Mouse (Mus musculus) embryo, embryonic 10.5 days (tissue): ENCODE results near the gene Nudcd3.

Experiments
- DNase-seq: peaks from one replicate; pipeline ENCODE4 v3.0.0-alpha.2; 2015; ENCODE audit warnings: low spot score

The Nudcd3 gene

DNA sequence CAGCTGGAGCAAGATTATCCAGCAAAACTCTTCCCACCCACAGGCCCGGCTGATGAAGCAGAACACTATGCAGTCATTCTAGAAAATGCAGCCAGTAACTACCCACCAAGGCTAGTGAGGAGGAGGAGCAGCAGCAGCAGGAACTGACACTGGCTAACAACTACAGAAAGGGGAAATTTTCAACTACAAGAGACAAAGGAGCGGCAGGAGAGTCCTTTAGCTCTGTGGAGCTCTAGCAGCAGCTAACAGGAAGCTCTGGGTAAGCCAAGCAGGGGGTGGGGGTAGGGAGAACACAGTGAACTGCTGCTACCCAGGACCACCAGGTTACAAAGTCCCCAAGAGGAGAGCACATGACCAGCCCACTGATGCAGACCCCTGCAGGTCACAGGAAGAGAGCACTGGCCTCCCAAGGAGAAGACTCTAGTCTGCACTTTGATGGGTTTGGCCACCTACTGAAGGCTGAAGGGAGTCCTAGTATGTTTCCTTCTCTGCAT is 21.5 kb downstream of the Nudcd3 start:
- DNase-seq: peak; percentile 33

DNA sequence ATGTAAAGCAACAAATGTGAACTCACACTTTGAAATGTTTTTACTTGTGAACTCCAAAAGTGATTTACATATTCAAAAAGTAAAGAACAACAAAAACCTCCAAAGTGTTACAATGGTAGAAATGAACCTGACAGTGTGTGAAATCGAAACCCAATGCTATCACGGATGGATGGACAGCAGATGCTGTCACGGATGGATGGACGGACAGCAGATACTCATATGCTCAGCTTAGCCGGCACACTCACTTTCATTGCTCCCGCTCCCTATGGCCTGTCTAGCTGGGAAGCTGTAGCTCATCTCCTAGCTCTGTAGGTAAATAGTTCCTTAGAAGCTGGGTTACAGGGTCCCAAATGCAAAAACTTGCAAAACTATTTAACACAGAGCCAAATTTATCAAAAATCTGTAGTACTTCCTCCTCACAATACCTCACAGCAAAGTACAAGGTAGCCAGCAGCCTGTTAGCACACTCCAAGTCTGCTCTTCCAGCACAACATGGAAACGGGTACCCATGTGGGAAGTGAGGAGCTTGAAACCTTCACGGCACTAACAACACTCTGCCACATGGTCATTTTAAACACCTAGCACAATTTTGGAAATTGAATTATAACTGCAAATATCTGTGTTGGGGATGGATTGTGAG is 22.3 kb downstream of the Nudcd3 start:
- no peak for DNase-seq

- no peak for DNase-seq
Observed at GRCm38 (mm10) chr11:6175506-6175905, 24.7 kb downstream of the Nudcd3 start.

- DNase-seq: no peak
Observed at GRCm38 (mm10) chr11:6174719-6175118, 25.5 kb downstream of the Nudcd3 start.

GRCm38 (mm10) chr11:6169041-6169663 is 31.1 kb downstream of the Nudcd3 start:
- no peak for DNase-seq

DNA sequence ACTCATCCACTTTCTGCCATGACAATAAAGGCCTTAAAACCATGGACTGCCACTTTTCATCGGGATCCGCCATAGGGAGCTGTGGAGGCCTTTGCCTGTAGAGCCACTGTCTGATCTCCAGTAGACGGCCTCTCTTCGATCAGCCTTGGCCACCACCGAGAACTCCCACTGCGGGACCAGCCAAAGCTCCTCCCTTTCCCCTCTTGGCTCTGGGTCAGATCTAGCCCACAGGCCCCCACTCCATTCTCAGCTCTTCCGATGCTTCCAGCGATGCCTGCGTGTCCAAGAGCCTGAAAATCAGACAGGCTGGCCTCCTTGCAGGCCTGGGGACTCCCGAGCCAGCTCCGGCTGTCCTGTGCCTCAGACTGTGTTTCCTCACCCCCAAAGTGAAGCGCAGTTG is 33.9 kb downstream of the Nudcd3 start:
- no peak for DNase-seq

- DNase-seq: no peak
Observed at GRCm38 (mm10) chr11:6165391-6166081, 34.7 kb downstream of the Nudcd3 start.

DNA sequence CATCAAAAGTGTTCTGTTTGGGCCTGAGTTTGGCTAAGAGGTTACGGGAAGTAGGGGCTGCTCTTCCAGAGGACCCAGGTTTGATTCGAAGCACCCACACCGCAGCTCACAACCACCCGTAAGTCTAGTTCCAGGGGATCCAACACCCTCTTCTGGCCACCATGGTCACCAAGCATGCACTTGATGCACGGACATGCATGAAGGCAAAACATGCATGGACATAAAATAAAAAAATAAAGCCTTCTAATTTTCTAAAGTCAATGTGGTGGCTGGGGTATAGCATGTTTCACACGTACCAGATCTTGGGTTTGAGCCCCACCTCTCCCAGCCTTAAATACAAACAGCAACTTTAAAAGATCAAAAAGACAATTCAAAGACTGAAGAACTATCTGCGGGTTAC is 35.4 kb downstream of the Nudcd3 start:
- DNase-seq: no peak

DNA sequence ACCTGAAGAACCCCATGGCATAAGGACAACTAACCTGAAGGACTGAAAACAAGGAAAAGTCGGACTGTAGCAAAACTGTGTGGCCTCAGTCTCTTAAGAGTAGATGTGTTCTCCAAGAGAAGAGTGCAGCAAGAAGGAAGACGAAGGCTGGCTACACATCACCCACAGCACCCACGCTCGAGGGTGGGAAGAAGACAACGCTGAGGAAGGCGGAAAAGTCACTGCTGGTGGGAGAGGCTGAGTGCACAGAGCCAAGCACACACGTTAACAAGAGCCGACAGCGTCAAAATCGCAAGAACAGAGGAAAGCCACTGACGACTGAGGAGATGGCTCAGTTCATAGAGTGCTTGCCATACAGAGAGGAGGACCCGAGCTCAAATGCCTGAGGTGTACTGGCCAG is 36.5 kb downstream of the Nudcd3 start:
- DNase-seq: no peak

GRCm38 (mm10) chr11:6163062-6163461 is 37.2 kb downstream of the Nudcd3 start:
- no peak for DNase-seq

- no peak for DNase-seq
Observed at GRCm38 (mm10) chr11:6161549-6161948, 38.7 kb downstream of the Nudcd3 start.

- DNase-seq: no peak
Observed at GRCm38 (mm10) chr11:6160663-6161271, 39.4 kb downstream of the Nudcd3 start.

DNA sequence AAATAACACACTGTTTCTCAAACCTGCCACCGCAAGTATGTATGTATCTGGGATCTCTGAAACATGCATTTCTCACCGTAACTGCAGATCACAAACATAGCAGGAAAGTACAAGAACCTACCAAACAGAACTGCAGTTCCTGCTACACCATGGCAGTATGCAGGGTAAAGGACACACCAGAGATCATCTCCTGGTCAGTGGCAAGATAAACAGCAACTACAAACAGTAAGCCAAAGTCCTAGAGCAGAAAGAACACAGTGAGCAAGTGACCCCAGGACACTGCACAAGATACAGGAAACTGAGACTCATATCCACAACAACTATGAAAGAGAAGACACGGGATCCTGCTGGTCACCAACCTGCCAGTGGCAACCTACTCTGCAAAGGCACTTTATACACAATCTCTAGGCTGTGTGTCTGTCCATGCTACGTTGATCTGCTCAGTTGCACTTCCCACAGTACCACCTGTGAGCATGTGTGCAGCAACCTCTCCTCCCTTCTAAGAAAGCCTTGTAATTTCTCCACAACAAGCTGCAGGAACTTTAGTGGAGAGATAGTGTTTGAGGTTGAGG is 40.4 kb downstream of the Nudcd3 start:
- no peak for DNase-seq

GRCm38 (mm10) chr11:6158515-6158914 is 41.7 kb downstream of the Nudcd3 start:
- DNase-seq: no peak

DNA sequence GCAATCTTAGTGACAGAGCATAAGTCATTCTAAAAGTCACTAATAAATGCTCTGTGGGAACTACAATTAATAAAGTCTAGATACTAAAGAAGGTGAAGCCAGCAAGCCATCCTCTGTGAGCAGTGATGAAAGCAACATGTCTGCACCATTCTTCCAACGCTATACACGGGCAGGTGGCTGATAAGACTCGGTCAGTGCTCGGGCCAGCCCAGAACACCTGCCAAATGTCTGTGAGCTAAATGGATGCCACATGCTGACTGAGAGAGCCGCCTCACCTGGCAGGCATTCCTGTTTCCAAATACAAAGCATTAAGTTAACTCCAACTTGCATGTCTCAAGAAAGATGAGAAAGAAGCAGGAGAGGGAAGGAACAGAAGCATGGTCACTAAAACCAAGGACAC is 43.1 kb downstream of the Nudcd3 start:
- no peak for DNase-seq

DNA sequence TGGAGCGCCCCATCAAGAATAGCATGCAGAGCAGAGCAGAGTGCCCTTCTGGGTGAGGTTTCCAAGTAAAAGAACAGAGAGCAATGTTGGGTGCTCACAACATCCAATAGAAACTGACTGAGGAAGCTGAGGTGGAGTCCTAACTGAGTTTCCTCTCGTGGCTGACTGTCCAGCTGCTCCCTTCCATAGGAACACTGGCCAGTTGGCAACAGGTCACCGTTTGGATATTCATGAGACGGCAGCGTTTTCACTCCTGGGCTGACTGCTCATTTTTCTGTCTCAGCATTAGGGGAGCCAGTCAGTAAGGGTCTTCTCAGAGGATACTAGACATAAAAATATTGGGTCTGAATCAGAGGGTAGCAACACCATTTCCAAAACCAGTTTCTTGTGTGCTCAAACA is 43.6 kb downstream of the Nudcd3 start:
- no peak for DNase-seq

DNA sequence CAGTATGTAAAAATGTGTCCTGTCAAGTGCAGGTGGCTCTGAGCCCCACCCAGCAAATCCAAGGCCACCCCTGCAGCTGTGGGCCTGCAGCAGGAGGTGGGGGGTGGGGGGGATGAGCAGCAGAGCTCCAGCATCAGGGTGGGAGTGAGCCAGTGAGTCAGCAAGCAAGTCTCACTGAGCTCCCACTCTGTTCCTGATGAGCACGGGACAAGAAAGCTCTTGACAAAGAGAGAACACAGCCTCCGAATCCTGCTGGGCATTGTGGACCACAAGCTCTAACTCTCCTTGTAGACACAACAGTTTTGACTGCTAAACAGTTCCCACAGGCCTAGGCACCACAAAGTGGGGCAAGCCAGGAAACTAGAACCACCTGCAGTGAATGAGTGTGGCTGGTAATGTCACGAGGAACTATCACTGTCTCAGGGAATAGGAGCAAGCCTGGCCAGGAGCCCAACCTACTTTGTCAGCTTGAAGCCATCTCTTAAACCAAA is 46.0 kb downstream of the Nudcd3 start:
- DNase-seq: no peak

GRCm38 (mm10) chr11:6152864-6153263 is 47.4 kb downstream of the Nudcd3 start:
- no peak for DNase-seq

GRCm38 (mm10) chr11:6138233-6138950 is 61.8 kb downstream of the Nudcd3 start:
- no peak for DNase-seq

- DNase-seq: no peak
Observed at GRCm38 (mm10) chr11:6132886-6133285, 67.3 kb downstream of the Nudcd3 start.

DNA sequence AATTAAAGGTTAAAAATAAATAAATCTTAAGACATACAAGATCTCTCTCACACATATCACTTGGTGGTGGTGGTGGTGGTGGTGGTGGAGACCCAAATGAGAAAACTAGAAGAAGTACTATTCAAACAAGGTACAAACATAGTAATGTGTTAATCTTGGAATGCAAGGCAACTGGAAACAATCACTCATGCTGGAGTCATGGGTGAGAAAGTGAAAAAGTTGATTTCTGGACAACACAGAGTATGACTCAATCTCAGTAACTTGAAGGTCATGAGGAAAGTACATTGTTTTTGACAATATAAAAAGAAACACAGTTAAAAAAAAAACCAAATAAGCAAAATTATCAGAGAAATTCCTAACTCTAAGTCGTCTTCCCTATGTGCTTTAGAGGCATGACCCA is 69.6 kb downstream of the Nudcd3 start:
- DNase-seq: no peak
